Mouse (Mus musculus) bone marrow macrophage, adult 2 months (primary cell): ENCODE data around the gene Trip10. TPM values are rescaled to one million over a fixed set of nuclear protein-coding genes. Genes with fewer than 3 reads are reported as not detected.
A peak's percentile ranks its signal among the peaks of the same experiment; 100 is the strongest.

Experiments
- H3K27ac ChIP-seq: 2 replicates; pipeline ENCODE4 v1.5.1; 2012; ENCODE audit warnings: low read depth, low read length; ENCODE audit not compliant: insufficient read depth
- H3K4me1 ChIP-seq: 2 replicates; pipeline ENCODE4 v1.6.1; 2012; ENCODE audit warnings: low read length; ENCODE audit not compliant: control insufficient read depth, insufficient read depth
- H3K4me3 ChIP-seq: 2 replicates; pipeline ENCODE4 v1.5.1; 2012; ENCODE audit warnings: mild to moderate bottlenecking, low read length, moderate library complexity; ENCODE audit not compliant: insufficient read depth
- CTCF ChIP-seq: IDR thresholded peaks from 2 replicates; pipeline ENCODE4 v1.5.1; 2012; ENCODE audit warnings: low read depth, mild to moderate bottlenecking, low read length, moderate library complexity
- POLR2A ChIP-seq: IDR thresholded peaks from 2 replicates; pipeline ENCODE4 v1.6.1; 2012; ENCODE audit warnings: mild to moderate bottlenecking, low read depth, low read length, borderline replicate concordance
- polyA plus RNA-seq: library from polyadenylated mRNA; stranded (reverse); fragments of >200 nt; gene quantifications from 2 replicates; pipeline ENCODE4 v1.2.4, GENCODE M21; 2012; ENCODE audit not compliant: missing spikeins, insufficient read depth, insufficient read length

Gene Trip10
- 24.6 and 26.6 TPM in 2 replicates for polyA plus RNA-seq

DNA sequence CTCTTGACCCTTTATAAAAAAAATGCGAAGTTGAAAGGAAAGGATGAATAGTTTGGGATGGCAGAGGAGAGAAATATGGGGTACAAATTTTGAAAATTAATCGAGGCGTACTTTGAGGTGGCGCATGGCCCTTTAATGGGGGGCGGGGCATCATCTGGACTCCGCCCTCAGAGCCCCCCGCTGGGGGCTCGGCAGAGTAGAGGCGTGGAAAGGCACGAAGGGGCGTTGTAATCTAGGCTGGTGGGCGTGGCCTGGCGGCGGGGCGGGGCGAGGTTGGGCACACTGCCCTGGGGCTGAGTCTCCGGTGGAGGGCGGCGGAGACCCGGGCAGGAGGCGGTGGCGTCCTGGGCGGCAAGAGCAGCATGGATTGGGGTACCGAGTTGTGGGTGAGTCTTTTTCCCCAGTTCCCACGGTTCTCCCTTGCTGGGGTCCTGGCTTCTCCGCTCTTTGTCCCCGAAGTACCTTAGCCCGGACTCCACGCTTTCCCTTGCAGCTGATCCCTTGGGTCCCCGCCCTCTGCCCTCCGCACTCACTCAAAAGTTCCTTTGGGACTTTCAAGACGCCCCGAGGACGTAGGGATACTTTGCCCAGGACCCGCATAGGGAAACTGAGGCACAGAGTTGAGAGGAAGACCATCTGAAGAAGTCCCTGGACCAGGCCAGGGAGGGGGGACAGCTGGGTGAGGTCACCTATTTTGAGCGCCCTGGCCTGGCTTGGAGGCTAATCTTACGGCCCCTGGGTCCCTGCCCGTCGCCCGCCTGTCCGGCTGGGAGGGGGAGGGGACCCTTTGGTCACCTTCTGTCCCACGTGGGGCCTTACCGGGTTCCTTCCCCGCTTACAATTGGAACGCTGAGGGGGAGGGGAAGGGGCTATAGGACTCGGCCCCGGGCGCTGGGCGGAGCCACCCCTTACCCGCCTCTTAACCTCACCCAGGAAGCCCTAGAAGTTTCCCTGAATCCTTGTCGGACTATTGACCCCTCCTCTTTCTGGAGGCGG lies at the start of gene Trip10:
TSS of gene Trip10 (plus strand) at position 270 of the 996 bp plus-strand sequence.
- Histone ChIP-seq H3K27ac (peak within 1 kb of the TSS; percentile 64), H3K4me1 (peaks cover 15% of the 10 kb centered on the region), H3K4me3 (peak within 1 kb of the TSS; percentile 96)
- TF ChIP-seq CTCF (no peak), POLR2A (no peak)

- no peak overlapping the region for H3K4me3 ChIP-seq
- TF ChIP-seq POLR2A, result no peak
- no peak for TF ChIP-seq CTCF
- H3K4me1 ChIP-seq, result peaks cover 18% of the 10 kb centered on the region
- H3K27ac ChIP-seq, result no peak overlapping the region
Measured at GRCm38 (mm10) chr17:57201841-57202724, 47.2 kb upstream of the Trip10 start.

GRCm38 (mm10) chr17:57207938-57208337 lies 41.3 kb upstream of the Trip10 start:
- Histone ChIP-seq H3K27ac (no peak overlapping the region), H3K4me3 (no peak overlapping the region), H3K4me1 (no peaks in the 10 kb centered on the region)
- no peak for TF ChIP-seq POLR2A
- no peak for TF ChIP-seq CTCF

GRCm38 (mm10) chr17:57209330-57209729 lies 39.9 kb upstream of the Trip10 start:
- no peak for TF ChIP-seq POLR2A
- TF ChIP-seq CTCF, result no peak
- Histone ChIP-seq H3K27ac (no peak overlapping the region), H3K4me1 (no peaks in the 10 kb centered on the region), H3K4me3 (no peak overlapping the region)

GRCm38 (mm10) chr17:57211501-57211900 lies 37.8 kb upstream of the Trip10 start:
- TF ChIP-seq POLR2A (no peak), CTCF (no peak)
- Histone ChIP-seq H3K4me3 (no peak overlapping the region), H3K4me1 (no peaks in the 10 kb centered on the region), H3K27ac (no peak overlapping the region)

DNA sequence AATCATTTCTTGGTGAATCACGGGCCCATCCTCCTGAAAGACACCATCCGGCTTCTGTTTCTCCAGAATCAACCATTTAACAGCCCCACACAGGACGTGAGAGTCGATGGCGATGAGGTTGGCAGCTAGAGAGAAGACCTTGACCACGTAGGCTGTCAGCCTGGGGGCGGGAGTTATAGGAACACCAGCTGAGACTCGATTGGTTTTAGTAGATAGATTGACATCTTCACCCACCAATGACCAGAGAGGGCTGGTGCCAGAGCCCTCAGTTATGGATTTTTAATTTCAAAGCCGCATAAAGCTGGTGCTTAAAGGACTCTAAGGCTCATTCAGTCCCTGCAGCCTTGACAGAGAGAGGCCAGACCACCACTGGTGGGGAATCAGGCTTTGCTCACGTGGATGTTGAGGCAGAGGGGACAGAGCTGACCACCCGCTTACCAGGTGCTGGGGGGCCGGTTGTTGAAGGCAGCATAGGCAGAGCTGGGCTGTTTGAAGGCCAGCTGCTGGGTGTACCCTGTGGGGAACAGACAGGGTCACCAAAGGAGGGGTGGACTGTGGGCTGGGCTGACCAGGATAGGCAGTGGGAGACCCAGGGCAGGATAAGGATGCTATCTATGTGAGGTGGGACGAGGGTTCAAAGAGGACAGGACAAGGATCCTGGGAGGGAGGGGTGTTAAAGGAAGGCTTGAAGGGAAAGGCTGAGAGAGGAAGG lies 34.4 kb upstream of the Trip10 start:
- Histone ChIP-seq H3K4me3 (no peak overlapping the region), H3K27ac (no peak overlapping the region), H3K4me1 (no peaks in the 10 kb centered on the region)
- TF ChIP-seq CTCF, result no peak
- no peak for TF ChIP-seq POLR2A

GRCm38 (mm10) chr17:57218335-57218900 lies 30.8 kb upstream of the Trip10 start:
- no peak overlapping the region for H3K4me3 ChIP-seq
- H3K4me1 ChIP-seq, result no peaks in the 10 kb centered on the region; the same call in 1 of the 2 replicates
- TF ChIP-seq CTCF (no peak), POLR2A (no peak)
- no peak overlapping the region for H3K27ac ChIP-seq

DNA sequence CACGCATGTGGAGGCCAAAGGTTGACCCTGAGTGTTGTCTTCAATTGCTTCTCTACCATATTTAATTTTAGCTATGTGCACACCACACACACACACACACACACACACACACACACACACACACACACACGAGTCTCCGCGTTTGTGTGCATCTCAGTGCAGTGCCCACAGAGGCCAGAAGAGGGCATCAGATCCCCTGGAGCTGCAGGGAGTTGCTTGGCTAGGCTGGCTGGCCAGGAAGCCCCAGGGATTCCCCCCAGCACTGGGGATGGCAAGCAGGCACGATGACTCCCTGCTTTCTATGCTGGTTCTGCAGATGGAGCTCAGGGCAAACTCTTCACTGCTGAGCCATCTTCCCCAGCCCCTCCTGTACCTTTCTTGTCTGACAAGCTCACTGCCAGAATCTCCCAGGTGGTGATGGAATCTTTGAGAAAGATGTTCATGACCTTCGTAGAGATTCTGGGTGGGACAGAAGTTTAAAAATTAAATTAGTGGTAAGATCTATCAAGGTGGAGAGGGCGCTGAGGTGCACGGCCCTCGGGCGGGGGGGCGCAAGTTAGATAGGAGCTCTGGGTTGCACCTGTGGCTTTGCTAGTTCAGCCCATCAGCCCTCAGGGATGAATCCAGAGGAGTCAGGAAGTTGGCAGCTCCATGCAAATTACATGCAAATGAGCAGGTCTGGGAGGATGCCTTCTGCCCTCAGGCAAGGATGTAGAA lies 29.9 kb upstream of the Trip10 start:
- H3K27ac ChIP-seq, result no peak overlapping the region
- H3K4me1 ChIP-seq, result no peaks in the 10 kb centered on the region; the same call in 1 of the 2 replicates
- TF ChIP-seq CTCF, result peak; percentile 42
- no peak for TF ChIP-seq POLR2A
- H3K4me3 ChIP-seq, result no peak overlapping the region
